Mouse (Mus musculus) erythroblast, embryonic 14.5 days (primary cell): ENCODE measurements around the gene Cd109.

ENCODE experiments used
- GATA1 ChIP-seq: IDR thresholded peaks from 2 replicates; pipeline ENCODE4 v1.6.1; 2012; ENCODE audit warnings: low read length, inconsistent platforms, mixed read lengths
- TAL1 ChIP-seq: IDR thresholded peaks from 3 replicates; pipeline ENCODE4 v1.6.1; 2012; ENCODE audit warnings: low read length, inconsistent platforms, mixed read lengths

GRCm38 (mm10) chr9:78595257-78595656 lies 20.1 kb upstream of the Cd109 start:
- TF ChIP-seq GATA1 = no peak
- no peak for TF ChIP-seq TAL1
